Comparison of ENCODE assay signal across 8 mouse cellular contexts in genomic region chr13:5862626-5863407, GRCm38 (mm10). TPM values are rescaled to one million over a fixed set of nuclear protein-coding genes. Genes with fewer than 3 reads are reported as not detected.
DNase-seq lines count a peak whose midpoint lies in the region; ATAC-seq and TF ChIP-seq lines count a peak whose summit lies in the region.

No protein-coding gene starts in this region.

- no peak for DNase-seq in spleen, adult 2 months (ENCODE audit: low read depth in 1 of 2, low spot score in 2 of 2)
- DNase-seq in spleen, postnatal 4 days (ENCODE audit: low spot score in 2 of 2): no peak
- peak; percentile 42 for DNase-seq in cerebellum, adult 9-11 months
- no peak for DNase-seq in midbrain, embryonic 10.5 days (ENCODE audit: low spot score)
- DNase-seq in layer of hippocampus, adult 9-10 months (ENCODE audit: low spot score): no peak

- peak overlapping the region; percentile 85 for H3K4me2 ChIP-seq in heart, embryonic 12.5 days
- H3K4me2 ChIP-seq in kidney, embryonic 16.5 days (replicated peaks; ENCODE audit: low read depth, low read length): peak overlapping the region; percentile 51

- no peaks in the 10 kb centered on the region for H3K9me3 ChIP-seq in heart, embryonic 12.5 days (replicated peaks)
- H3K9me3 ChIP-seq in kidney, embryonic 16.5 days (ENCODE audit: low read length): no peaks in the 10 kb centered on the region
- no peaks in the 10 kb centered on the region for H3K9me3 ChIP-seq in midbrain, embryonic 10.5 days (replicated peaks)

- TF ChIP-seq CTCF in spleen, adult 2 months (IDR thresholded peaks at IDR 0.05; ENCODE audit: extremely low read depth, insufficient read depth, insufficient read length, insufficient replicate concordance): no peak
- no peak for TF ChIP-seq CTCF in testis, adult 2 months (IDR thresholded peaks at IDR 0.05; ENCODE audit: control insufficient read depth, insufficient read depth, insufficient replicate concordance, low read depth, low read length)

- ATAC-seq in heart, embryonic 12.5 days (ENCODE audit: insufficient number of reproducible peaks, low FRiP score): no peak
- ATAC-seq in kidney, embryonic 16.5 days (ENCODE audit: low FRiP score, low TSS enrichment): no peak

- peak overlapping the region; percentile 85 for H3K9ac ChIP-seq in heart, embryonic 12.5 days
- peak overlapping the region; percentile 84 for H3K9ac ChIP-seq in kidney, embryonic 16.5 days (replicated peaks; ENCODE audit: low read length)

- TF ChIP-seq POLR2A in spleen, adult 2 months (IDR thresholded peaks at IDR 0.05; ENCODE audit: low read depth, low read length): no peak
- TF ChIP-seq POLR2A in testis, adult 2 months (IDR thresholded peaks at IDR 0.05; ENCODE audit: control insufficient read depth, low read depth, low read length): no peak

- H3K27ac ChIP-seq in spleen, adult 2 months (ENCODE audit: insufficient read depth, low read length): peak overlapping the region; percentile 93
- peak overlapping the region; percentile 93 for H3K27ac ChIP-seq in heart, embryonic 12.5 days (ENCODE audit: poor library complexity, severe bottlenecking)
- peak overlapping the region; percentile 95 for H3K27ac ChIP-seq in kidney, embryonic 16.5 days (ENCODE audit: low read length)
- H3K27ac ChIP-seq in midbrain, embryonic 10.5 days (replicated peaks): peak overlapping the region; percentile 99
- peak overlapping the region; percentile 40 for H3K27ac ChIP-seq in testis, adult 2 months (ENCODE audit: control insufficient read depth, insufficient read depth, low read depth, low read length)

- H3K4me3 ChIP-seq in spleen, adult 2 months (ENCODE audit: extremely low read depth, insufficient read depth, insufficient read length): peak overlapping the region; percentile 82
- peak overlapping the region; percentile 69 for H3K4me3 ChIP-seq in heart, embryonic 12.5 days
- H3K4me3 ChIP-seq in kidney, embryonic 16.5 days (ENCODE audit: low read length): peak overlapping the region; percentile 85
- peak overlapping the region; percentile 75 for H3K4me3 ChIP-seq in midbrain, embryonic 10.5 days
- peak overlapping the region; percentile 65 for H3K4me3 ChIP-seq in testis, adult 2 months (ENCODE audit: control insufficient read depth, low read depth, low read length)

- no peaks in the 10 kb centered on the region for H3K27me3 ChIP-seq in spleen, adult 2 months (ENCODE audit: control insufficient read depth, insufficient read depth, low read length)
- H3K27me3 ChIP-seq in heart, embryonic 12.5 days (replicated peaks): no peaks in the 10 kb centered on the region
- no peaks in the 10 kb centered on the region for H3K27me3 ChIP-seq in kidney, embryonic 16.5 days (ENCODE audit: insufficient read depth, low read length)
- H3K27me3 ChIP-seq in midbrain, embryonic 10.5 days (ENCODE audit: low read depth, poor library complexity, severe bottlenecking): no peaks in the 10 kb centered on the region
- no peaks in the 10 kb centered on the region for H3K27me3 ChIP-seq in testis, adult 2 months (ENCODE audit: control insufficient read depth, insufficient read depth, low read length)

- WGBS in spleen, adult 2 months: 5% methylated on average over 16 of the region's 16 CpGs
- WGBS in heart, embryonic 12.5 days: 5% methylated on average over 16 of the region's 16 CpGs
- WGBS in kidney, embryonic 16.5 days: 4% methylated on average over 16 of the region's 16 CpGs
- WGBS in midbrain, embryonic 10.5 days: 7% methylated on average over 16 of the region's 16 CpGs

- peaks cover 6% of the 10 kb centered on the region for H3K4me1 ChIP-seq in spleen, adult 2 months (ENCODE audit: control insufficient read depth, insufficient read depth, insufficient read length)
- H3K4me1 ChIP-seq in heart, embryonic 12.5 days (replicated peaks): peaks cover 30% of the 10 kb centered on the region
- H3K4me1 ChIP-seq in kidney, embryonic 16.5 days (ENCODE audit: insufficient read depth, low read length): peaks cover 20% of the 10 kb centered on the region
- H3K4me1 ChIP-seq in midbrain, embryonic 10.5 days: peaks cover 18% of the 10 kb centered on the region
- peaks cover 10% of the 10 kb centered on the region for H3K4me1 ChIP-seq in testis, adult 2 months (ENCODE audit: control insufficient read depth, insufficient read depth, low read length)

- H3K36me3 ChIP-seq in spleen, adult 2 months (ENCODE audit: control insufficient read depth, insufficient read depth, low read length): peaks cover 26% of the 10 kb centered on the region
- H3K36me3 ChIP-seq in heart, embryonic 12.5 days: peaks cover 32% of the 10 kb centered on the region
- H3K36me3 ChIP-seq in kidney, embryonic 16.5 days (ENCODE audit: insufficient read depth, low read length): peaks cover 30% of the 10 kb centered on the region
- H3K36me3 ChIP-seq in midbrain, embryonic 10.5 days: peaks cover 33% of the 10 kb centered on the region
- no peaks in the 10 kb centered on the region for H3K36me3 ChIP-seq in testis, adult 2 months (ENCODE audit: control insufficient read depth, insufficient read depth, low read length)

RNA-seq across cellular contexts. Expression of gene Klf6, which starts 1.5 kb away (rescaled TPM):
- polyA plus RNA-seq in spleen, adult 2 months (2012; rRNA removed): 8.4 and 14.6 TPM in 2 replicates
- polyA plus RNA-seq in heart, embryonic 12.5 days (2016; fragmentation: Nextera tagmentation; extraction: Ambion mirVana): 69.6 and 74.5 TPM in 2 replicates
- polyA plus RNA-seq in kidney, embryonic 16.5 days (2015; fragmentation: Nextera tagmentation; extraction: Ambion mirVana): 57.3 and 65.4 TPM in 2 replicates
- 53.5 and 63.0 TPM in 2 replicates for polyA plus RNA-seq in midbrain, embryonic 10.5 days (2016; fragmentation: Nextera tagmentation; extraction: Ambion mirVana)
- polyA plus RNA-seq in testis, adult 2 months (2012; rRNA removed): 1.8 TPM in 2 replicates

Comparison
In these comparisons a context has a peak if more than half of its experiments do, and no peak if none do; other contexts are left out.
1. H3K27ac ChIP-seq: peak in every context shown above with its lines; median percentile 99 in midbrain, embryonic 10.5 days; 95 in kidney, embryonic 16.5 days; 93 in spleen, adult 2 months; 93 in heart, embryonic 12.5 days; 40 in testis, adult 2 months.